24 mouse cellular contexts compared by ENCODE assay signal in genomic region chr10:44435956-44436355, GRCm38 (mm10).
"Had no signal": no experiment of that assay in that cellular context is flagged by ENCODE, and none has a peak within 500 bp of the region (broad histone marks: within the 10 kb centered on the region; RNA-seq: fewer than 3 reads in every experiment).

No protein-coding gene starts in this region.

- H3K36me3 ChIP-seq: embryonic facial prominence, embryonic 10.5 days; embryonic facial prominence, embryonic 12.5 days; embryonic facial prominence, embryonic 13.5 days; embryonic facial prominence, embryonic 15.5 days; forebrain, embryonic 10.5 days; forebrain, embryonic 12.5 days; forebrain, embryonic 15.5 days; heart, embryonic 10.5 days had no signal

- H3K27ac ChIP-seq: embryonic facial prominence, embryonic 10.5 days; embryonic facial prominence, embryonic 12.5 days; embryonic facial prominence, embryonic 13.5 days; embryonic facial prominence, embryonic 15.5 days; forebrain, embryonic 10.5 days; forebrain, embryonic 12.5 days; forebrain, embryonic 13.5 days; forebrain, embryonic 15.5 days; gastrocnemius, adult 2 months; heart, adult 2 months; heart, embryonic 10.5 days had no signal

- H3K4me2 ChIP-seq: embryonic facial prominence, embryonic 12.5 days; embryonic facial prominence, embryonic 13.5 days; embryonic facial prominence, embryonic 15.5 days; forebrain, embryonic 12.5 days; forebrain, embryonic 13.5 days; forebrain, embryonic 15.5 days; heart, embryonic 11.5 days had no signal

- H3K4me3 ChIP-seq: embryonic facial prominence, embryonic 10.5 days; embryonic facial prominence, embryonic 12.5 days; embryonic facial prominence, embryonic 13.5 days; embryonic facial prominence, embryonic 15.5 days; erythroblast, embryonic 14.5 days; forebrain, embryonic 10.5 days; forebrain, embryonic 12.5 days; forebrain, embryonic 13.5 days; forebrain, embryonic 15.5 days; gastrocnemius, adult 2 months; heart, adult 2 months; heart, embryonic 10.5 days had no signal

- H3K9ac ChIP-seq: embryonic facial prominence, embryonic 12.5 days; embryonic facial prominence, embryonic 13.5 days; embryonic facial prominence, embryonic 15.5 days; forebrain, embryonic 12.5 days; forebrain, embryonic 13.5 days; forebrain, embryonic 15.5 days; forebrain, postnatal 0 days had no signal

- H3K9me3 ChIP-seq: embryonic facial prominence, embryonic 10.5 days; embryonic facial prominence, embryonic 12.5 days; embryonic facial prominence, embryonic 13.5 days; embryonic facial prominence, embryonic 15.5 days; forebrain, embryonic 10.5 days; forebrain, embryonic 12.5 days; forebrain, embryonic 13.5 days; forebrain, embryonic 15.5 days; heart, embryonic 10.5 days had no signal

- H3K4me1 ChIP-seq: embryonic facial prominence, embryonic 12.5 days; forebrain, embryonic 12.5 days had no signal

- DNase-seq: cerebellum, postnatal 10 days; cerebellum, postnatal 14 days; cerebellum, postnatal 25 days; cerebellum, postnatal 36 days; embryo, embryonic 11 days; forebrain, postnatal 0 days; gastrocnemius, adult 2 months; gastrocnemius, postnatal 10 days; gastrocnemius, postnatal 14 days; gastrocnemius, postnatal 25 days; gastrocnemius, postnatal 36 days; heart, adult 11 months; heart, adult 2 months had no signal

- H3K27me3 ChIP-seq: embryonic facial prominence, embryonic 12.5 days; embryonic facial prominence, embryonic 13.5 days; embryonic facial prominence, embryonic 15.5 days; forebrain, embryonic 12.5 days; forebrain, embryonic 13.5 days; forebrain, embryonic 15.5 days had no signal
